Mouse (Mus musculus) thymus, adult 2 months (tissue): ENCODE data around the gene Rnaseh2c. TPM values are rescaled to one million over a fixed set of nuclear protein-coding genes. Genes with fewer than 3 reads are reported as not detected.

Source experiments
- DNase-seq: peaks from one replicate; pipeline ENCODE4 v3.0.0; 2021
- H3K27ac ChIP-seq: fragments of 200-500 bp; 2 replicates; pipeline ENCODE4 v1.5.1; 2012; ENCODE audit warnings: low read length, control low read depth; ENCODE audit not compliant: control insufficient read depth, insufficient read depth
- H3K27me3 ChIP-seq: fragments of 200-500 bp; 2 replicates; pipeline ENCODE4 v1.6.1; 2012; ENCODE audit warnings: mild to moderate bottlenecking, low read length, moderate library complexity, mixed read lengths; ENCODE audit not compliant: control insufficient read depth, insufficient read depth
- H3K36me3 ChIP-seq: fragments of 200-500 bp; 2 replicates; pipeline ENCODE4 v1.6.1; 2012; ENCODE audit warnings: mild to moderate bottlenecking, low read length, moderate library complexity; ENCODE audit not compliant: control insufficient read depth, insufficient read depth
- H3K4me1 ChIP-seq: fragments of 200-500 bp; replicated peaks from 2 replicates; pipeline ENCODE4 v1.6.1; 2012; ENCODE audit warnings: low read length; ENCODE audit not compliant: control insufficient read depth, insufficient read depth
- H3K4me3 ChIP-seq: fragments of 200-500 bp; 2 replicates; pipeline ENCODE4 v1.5.1; 2012; ENCODE audit warnings: mild to moderate bottlenecking, low read length, control low read depth, moderate library complexity; ENCODE audit not compliant: control insufficient read depth, insufficient read depth
- CTCF ChIP-seq: fragments of 200-500 bp; IDR thresholded peaks from 2 replicates; pipeline ENCODE4 v1.5.1; 2012; ENCODE audit warnings: mild to moderate bottlenecking, control low read depth, low read length, moderate library complexity, borderline replicate concordance; ENCODE audit not compliant: control insufficient read depth, poor library complexity, insufficient read depth; ENCODE audit errors: extremely low read depth
- POLR2A ChIP-seq: fragments of 200-500 bp; IDR thresholded peaks from 2 replicates; pipeline ENCODE4 v1.6.1; 2012; ENCODE audit warnings: mild to moderate bottlenecking, low read length, control low read depth, moderate library complexity; ENCODE audit not compliant: control insufficient read depth, poor library complexity, insufficient read depth; ENCODE audit errors: extremely low read depth
- WGBS: fragments of 180-500 bp; shearing (Covaris S2); methylation state at CpG from one replicate; pipeline ENCODE4 v1.1.7; 2018; 5-methylcytosine and 5-hydroxymethylcytosine counted together
- polyA plus RNA-seq: library from polyadenylated mRNA; depleted of rRNA; stranded (reverse); fragments of >200 nt; gene quantifications from 2 replicates; pipeline ENCODE4 v1.2.3, GENCODE M21; 2012; rRNA removed

The Rnaseh2c gene
- polyA plus RNA-seq, 1 experiment = 87.0 TPM

- no peak overlapping the region for H3K4me3 ChIP-seq
These were observed 53.1 kb downstream of the Rnaseh2c start for GRCm38 (mm10) chr19:5654720-5655298.

More at GRCm38 (mm10) chr19:5654720-5655298, 53.1 kb downstream of the Rnaseh2c start:
- H3K27ac ChIP-seq = no peak overlapping the region
- no peaks in the 10 kb centered on the region for H3K4me1 ChIP-seq
- no peak for TF ChIP-seq CTCF
- TF ChIP-seq POLR2A = no peak
- DNase-seq = no peak
- no peaks in the 10 kb centered on the region for H3K27me3 ChIP-seq
- H3K36me3 ChIP-seq = peaks cover 53% of the 10 kb centered on the region
- 93% methylated on average over 43 of the region's 43 CpGs for WGBS

Other genes with a start within 250 kb of the Rnaseh2c start
- gene Eif1ad, start 235.1 kb upstream of the Rnaseh2c start, polyA plus RNA-seq = 50.0 and 51.3 TPM in 2 replicates
- gene Banf1, start 234.7 kb upstream of the Rnaseh2c start, polyA plus RNA-seq = 294 and 314 TPM in 2 replicates
- gene Sart1, start 213.2 kb upstream of the Rnaseh2c start, polyA plus RNA-seq = 41.6 and 48.9 TPM in 2 replicates
- gene Tsga10ip, start 199.3 kb upstream of the Rnaseh2c start, polyA plus RNA-seq = 0.14 and 0.59 TPM in 2 replicates
- gene Drap1, start 176.9 kb upstream of the Rnaseh2c start, polyA plus RNA-seq = 112 and 133 TPM in 2 replicates
- gene AI837181, start 176.7 kb upstream of the Rnaseh2c start, polyA plus RNA-seq = 145 and 149 TPM in 2 replicates
- 0.16 TPM in 1 of 2 replicates, not detected in the other for gene Fosl1, start 154.3 kb upstream of the Rnaseh2c start, polyA plus RNA-seq
- 8.1 and 8.2 TPM in 2 replicates for gene Ccdc85b, start 144.0 kb upstream of the Rnaseh2c start, polyA plus RNA-seq
- gene Fibp, start 141.3 kb upstream of the Rnaseh2c start, polyA plus RNA-seq = 142 and 157 TPM in 2 replicates
- gene Ctsw, start 133.4 kb upstream of the Rnaseh2c start, polyA plus RNA-seq = 49.1 and 54.3 TPM in 2 replicates
- gene Efemp2, start 127.9 kb upstream of the Rnaseh2c start, polyA plus RNA-seq = 17.3 and 21.6 TPM in 2 replicates
- 127 and 149 TPM in 2 replicates for gene Mus81, start 113.5 kb upstream of the Rnaseh2c start, polyA plus RNA-seq
- gene Cfl1, start 111.4 kb upstream of the Rnaseh2c start, polyA plus RNA-seq = 1,557 and 1,580 TPM in 2 replicates
- gene 1700020D05Rik, start 98.1 kb upstream of the Rnaseh2c start, polyA plus RNA-seq = 3.3 and 3.5 TPM in 2 replicates
- 20.0 and 22.6 TPM in 2 replicates for gene Snx32, start 91.3 kb upstream of the Rnaseh2c start, polyA plus RNA-seq
- 1.4 and 1.9 TPM in 2 replicates for gene Ovol1, start 41.2 kb upstream of the Rnaseh2c start, polyA plus RNA-seq
- gene Ap5b1, start 33.8 kb upstream of the Rnaseh2c start, polyA plus RNA-seq = 35.0 and 38.9 TPM in 2 replicates
- gene Kat5, start 8.4 kb downstream of the Rnaseh2c start, polyA plus RNA-seq = 90.0 and 106 TPM in 2 replicates
- gene Rela, start 35.6 kb downstream of the Rnaseh2c start, polyA plus RNA-seq = 112 and 142 TPM in 2 replicates
- 267 and 301 TPM in 2 replicates for gene Sipa1, start 61.8 kb downstream of the Rnaseh2c start, polyA plus RNA-seq
- gene Map3k11, start 86.9 kb downstream of the Rnaseh2c start, polyA plus RNA-seq = 141 and 144 TPM in 2 replicates
- 421 and 455 TPM in 2 replicates for gene Pcnx3, start 87.0 kb downstream of the Rnaseh2c start, polyA plus RNA-seq
- gene Kcnk7, start 102.5 kb downstream of the Rnaseh2c start, polyA plus RNA-seq = 0.97 and 1.0 TPM in 2 replicates
- gene Ehbp1l1, start 124.4 kb downstream of the Rnaseh2c start, polyA plus RNA-seq = 55.6 and 61.8 TPM in 2 replicates
- gene Fam89b, start 127.8 kb downstream of the Rnaseh2c start, polyA plus RNA-seq = 300 and 312 TPM in 2 replicates
- gene Ltbp3, start 139.0 kb downstream of the Rnaseh2c start, polyA plus RNA-seq = 29.5 and 37.7 TPM in 2 replicates
- 107 and 113 TPM in 2 replicates for gene Scyl1, start 169.5 kb downstream of the Rnaseh2c start, polyA plus RNA-seq